Mouse (Mus musculus): Measurements from ENCODE around the gene Treh.
"Not testable (repeated sequence)": the region's sequence is repeated elsewhere in the genome, so short reads cannot be mapped to it uniquely, and the experiment has no call there.

Gene Treh

DNA sequence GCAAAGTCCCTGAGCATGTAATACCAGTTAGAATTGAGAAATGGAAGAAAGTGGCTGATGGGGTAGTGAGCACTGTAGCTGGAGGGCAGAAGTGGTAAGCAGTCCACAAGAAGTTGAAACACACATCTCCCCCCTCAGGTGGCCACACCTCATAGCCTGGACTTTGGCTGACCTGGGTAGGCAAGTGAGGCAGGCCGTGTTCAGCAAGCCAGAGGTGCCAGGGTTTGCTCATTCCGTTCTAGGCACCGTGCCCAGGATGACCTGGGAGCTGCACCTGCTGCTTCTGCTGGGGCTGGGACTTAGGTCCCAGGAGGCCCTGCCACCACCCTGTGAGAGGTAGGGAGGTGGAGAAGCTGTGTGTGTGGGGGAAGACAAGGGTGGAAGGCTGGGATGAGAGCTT, at the start of gene Treh:
Gene Treh (plus strand): TSS at position 229 of the 400 bp plus-strand sequence.
- DNase-seq = no peak

DNA sequence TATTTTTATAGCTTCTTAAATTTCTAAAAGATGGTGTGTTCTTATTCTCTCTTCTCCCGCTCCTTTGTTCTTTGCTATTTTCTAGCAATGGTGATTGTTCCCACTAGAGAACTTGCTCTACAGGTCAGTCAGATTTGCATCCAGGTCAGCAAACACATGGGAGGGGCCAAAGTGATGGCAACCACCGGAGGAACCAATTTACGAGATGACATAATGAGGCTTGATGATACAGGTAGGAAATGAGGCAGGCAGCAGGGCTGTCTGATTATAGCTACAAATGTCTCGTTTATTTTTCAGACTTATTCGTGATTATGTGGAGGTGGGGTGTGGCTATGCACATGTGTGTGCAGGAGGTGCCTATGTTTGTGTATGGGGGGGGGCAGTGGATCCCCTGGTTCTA, 48.6 kb upstream of the Treh start:
- no peak for DNase-seq

DNA sequence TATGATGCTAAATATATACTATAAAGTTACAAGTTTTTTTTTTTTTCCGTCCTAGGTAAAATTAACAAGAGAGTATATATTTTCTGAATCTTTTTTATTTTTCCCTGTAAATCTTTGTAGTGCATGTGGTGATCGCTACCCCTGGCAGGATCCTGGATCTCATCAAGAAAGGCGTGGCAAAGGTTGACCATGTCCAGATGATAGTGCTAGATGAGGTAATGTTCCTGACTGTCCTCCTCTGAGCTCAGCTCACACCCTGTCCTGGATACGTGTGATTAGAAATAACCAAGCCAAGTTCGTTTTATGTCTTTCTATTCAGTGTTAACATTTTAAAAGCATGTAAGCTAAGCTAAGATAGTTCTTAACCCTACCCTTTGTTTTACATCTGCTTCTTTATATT, 46.8 kb upstream of the Treh start:
- DNase-seq = no peak

DNA sequence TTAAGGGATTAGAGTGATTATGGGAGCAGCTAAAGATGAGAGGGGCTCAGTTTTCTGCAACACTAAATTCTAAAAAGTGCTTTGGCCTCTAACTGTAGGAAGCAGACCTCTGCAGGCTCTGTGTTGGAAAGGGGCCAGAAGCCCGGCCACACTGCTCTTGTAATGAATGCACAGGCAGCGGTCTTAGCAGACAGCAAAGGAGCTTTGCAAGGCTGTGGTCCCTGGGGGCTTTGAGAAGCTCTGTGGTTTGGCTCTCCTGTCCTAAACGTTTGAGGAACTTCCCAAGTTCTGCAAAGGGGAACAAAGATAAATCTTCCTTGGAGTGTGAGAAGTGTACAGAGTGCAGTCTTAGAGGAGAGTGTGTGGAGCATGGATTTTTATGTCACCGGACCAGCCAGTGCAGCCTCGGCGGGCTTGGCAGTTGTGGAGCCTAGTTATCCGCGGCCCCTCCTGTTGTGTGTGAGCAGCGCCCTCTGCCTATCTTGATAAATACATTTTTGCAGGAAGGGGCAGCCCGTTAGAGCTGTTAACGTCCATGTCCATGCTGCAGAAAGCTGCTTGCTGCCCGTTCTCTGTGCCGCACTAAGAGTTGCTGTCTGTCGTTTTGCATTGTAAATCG, 35.4 kb upstream of the Treh start:
- DNase-seq = peak; percentile 77 to 84

DNA sequence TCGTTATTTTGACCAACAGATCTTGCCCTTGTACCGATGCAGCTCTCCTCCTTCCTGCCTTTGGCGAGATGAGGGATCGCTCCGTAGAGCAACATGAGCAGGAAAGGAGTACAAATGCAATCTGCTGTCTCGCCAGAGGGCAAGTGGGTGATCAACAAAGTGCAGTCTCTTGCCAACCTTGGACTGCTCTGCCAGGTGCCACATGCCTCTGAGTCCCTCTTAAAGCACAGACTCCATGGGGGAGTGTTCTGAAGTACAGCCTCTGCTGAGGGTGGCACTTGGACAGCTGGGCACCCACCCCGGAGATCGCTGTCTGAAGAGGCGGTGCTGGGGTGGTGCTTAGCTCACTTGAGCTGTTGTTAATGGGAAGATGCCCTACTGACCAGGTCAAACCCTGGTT, 34.3 kb upstream of the Treh start:
- DNase-seq = peak in 1 of 2 experiments; percentile 24

DNA sequence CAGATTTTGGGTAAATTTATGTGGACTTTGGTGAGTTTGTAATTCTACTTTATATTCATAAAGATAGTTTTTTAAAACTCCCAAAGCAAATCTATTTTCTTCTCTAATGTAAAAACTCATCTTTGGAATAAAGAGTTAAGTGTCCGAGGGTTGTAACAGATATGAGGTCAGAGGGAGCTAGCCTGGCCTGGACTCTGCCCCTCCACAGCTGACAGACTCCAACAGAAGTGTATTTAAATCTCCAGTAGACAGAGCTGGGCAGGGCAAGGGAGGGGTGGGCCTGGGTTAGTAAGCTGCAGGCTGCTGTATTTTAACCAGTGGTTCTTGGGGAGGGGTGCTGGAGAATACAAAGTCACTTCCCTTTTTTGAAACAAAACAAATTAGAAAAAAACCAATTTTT, 33.0 kb upstream of the Treh start:
- DNase-seq = not testable (repeated sequence)

DNA sequence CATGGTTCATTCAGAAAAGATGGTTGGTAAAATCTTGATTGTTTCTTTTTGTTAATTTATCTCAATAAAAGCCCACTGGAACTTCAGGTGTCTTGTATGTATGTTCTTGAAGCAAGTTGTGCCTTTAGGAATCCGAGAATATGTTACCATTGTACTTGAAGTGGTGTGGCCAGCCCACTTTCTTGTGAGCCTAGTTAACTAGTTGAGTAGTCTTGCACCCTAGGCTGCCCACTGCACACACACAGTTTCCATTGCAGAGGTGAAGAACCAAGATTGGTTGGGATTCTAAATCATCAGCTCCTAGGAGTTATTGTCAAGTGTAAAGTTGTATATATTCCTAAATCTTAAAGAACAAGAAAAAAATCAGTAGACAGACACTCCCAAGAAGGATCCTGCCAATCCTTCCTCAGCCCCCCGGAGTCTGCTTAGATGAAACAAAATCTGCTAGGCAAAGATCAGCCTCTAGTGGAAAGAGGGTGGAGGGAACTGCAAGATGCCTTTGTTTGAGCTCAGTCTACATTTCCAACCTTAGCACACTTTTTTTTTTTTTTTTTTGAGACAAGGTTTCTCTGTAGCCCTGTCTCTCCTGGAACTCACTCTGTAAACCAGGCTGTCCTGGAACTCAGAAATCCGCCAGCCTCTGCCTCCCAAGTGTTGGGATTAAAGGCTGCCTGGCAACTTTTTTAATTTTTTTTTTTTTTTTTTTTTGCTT, 32.2 kb upstream of the Treh start:
- no peak for DNase-seq

DNA sequence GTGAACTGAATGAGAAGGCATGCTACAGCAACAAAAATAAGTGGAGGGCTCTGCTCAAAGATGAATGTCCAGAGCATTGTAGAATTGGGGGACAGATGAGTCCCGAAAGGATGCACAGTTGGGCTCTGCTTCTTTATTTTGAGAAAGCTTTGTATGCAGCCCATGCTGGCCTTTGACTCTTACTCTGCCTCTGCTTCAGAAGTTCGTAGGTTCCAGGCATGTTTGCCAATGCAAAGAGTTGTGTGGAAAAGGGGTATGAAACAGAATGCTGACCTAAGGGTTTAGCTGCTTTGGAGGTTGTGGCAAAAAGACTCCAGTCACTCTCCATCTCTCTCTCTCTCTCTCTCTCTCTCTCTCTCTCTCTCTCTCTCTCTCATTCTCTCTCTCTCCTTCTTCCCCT, 31.4 kb upstream of the Treh start:
- DNase-seq = no peak

DNA sequence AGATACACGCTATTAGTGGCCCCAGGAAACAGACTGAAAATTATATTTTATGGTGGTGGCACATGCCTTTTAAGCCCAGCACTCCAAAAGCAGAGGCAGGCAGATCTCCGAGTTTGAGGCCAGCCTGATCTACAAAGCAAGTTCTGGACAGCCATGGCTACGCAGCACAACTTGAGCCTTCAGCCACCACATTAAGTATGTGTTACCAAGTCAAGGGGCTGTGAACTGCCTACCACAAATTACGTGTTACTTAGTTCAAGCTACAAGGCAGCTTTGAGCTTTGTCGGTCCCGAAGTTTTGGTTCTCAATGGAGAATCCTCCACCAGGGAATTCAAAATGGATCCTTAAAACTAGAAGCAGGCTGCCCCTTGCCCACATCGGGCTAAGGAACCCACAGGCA, 29.9 kb upstream of the Treh start:
- DNase-seq = no peak

DNA sequence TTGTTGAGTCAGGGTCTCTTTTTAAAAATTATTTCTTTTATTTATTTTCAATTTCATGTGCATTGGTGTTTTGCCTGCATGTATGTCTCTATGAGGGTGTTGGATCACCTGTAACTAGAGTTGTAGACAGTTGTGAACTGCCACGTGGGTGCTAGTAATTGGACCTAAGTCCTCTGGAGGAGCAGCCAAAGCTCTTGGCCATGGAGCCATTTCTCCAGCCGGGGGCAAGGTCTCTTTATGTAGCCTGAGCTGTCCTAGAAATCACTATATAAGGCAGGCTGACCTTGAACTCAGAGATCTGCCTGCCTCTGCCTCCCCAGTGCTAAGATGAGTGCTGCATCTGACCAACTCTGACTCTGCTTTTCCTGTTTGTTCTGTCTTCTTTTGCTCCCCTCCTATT, 28.8 kb upstream of the Treh start:
- DNase-seq = no peak

DNA sequence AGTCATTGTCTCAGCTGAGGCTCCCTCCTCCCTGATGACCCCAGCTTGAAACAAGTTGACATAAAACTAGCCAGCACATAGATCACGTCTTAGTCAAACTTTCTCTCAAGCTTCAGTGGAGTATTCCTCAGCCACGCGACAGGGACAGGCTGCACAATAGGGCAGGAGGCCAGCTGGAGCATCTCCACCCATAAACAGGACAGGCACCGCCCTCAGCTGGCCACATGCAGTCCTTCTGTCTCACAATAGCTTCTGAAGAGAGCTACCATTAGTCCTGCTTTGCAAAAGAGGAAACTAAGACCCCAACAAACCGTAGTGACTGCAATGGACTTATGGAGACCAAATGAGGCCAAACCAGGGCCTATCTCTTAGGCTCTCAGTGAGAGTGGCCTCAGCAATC, 27.6 kb upstream of the Treh start:
- peak; percentile 73 to 81 for DNase-seq

DNA sequence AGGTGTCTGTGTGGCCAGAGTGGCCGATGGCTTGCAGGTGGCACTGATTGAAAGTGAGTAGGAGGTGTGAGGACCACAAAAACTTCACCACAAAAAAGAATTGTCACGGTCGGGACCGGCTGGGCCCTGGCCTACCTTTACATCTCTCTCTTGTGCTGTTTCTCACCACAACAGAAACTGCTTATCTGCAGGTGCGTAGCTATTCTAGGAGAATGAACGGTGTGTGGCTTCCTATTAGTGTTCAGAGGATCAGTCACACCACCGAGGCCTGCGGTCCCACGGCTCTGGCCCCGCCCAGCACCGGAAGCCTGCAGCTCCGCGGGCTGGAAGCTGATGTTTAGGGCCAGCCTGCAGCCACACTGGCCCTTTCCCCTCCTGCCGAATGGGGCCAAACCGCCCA, 27.1 kb upstream of the Treh start:
- peak in 1 of 2 experiments; percentile 33 for DNase-seq

DNA sequence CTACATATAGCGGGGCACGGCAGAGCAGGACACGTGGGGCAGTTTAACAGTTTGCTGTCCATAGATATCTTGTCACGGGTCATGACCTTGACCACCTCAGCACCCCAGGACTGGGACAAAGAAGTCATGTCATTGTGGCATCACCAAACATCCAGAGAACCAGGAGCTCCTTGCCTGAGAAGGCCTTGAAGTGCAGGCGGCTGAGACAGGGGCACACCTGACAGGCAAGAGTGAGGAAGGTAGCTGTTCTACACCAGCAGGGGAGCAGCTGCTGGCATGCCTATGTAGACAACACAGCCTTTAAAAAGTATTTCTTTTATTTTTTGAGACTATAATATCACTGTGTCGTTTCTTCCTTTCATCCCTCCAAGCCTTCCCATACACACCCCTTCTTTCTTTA, 26.7 kb upstream of the Treh start:
- no peak for DNase-seq

DNA sequence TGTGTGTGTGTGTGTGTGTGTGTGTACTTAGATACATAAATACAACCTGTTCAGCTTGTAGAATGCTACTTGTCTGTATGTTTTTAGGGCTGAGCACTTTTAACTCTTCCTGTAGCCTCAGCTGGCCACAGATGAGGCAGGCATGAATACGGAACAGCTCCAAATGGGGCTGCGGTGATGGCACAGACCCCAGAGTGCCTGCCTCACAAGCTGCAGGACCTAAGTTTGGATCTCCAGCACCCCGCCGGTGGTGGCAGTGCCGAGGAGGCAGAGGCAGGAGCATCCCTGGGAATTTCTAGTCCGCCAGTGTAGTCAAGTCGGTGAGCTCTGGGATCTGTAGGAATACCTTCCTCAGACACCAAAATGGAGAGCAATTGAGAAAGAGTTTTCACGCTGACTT, 26.0 kb upstream of the Treh start:
- DNase-seq = no peak

DNA sequence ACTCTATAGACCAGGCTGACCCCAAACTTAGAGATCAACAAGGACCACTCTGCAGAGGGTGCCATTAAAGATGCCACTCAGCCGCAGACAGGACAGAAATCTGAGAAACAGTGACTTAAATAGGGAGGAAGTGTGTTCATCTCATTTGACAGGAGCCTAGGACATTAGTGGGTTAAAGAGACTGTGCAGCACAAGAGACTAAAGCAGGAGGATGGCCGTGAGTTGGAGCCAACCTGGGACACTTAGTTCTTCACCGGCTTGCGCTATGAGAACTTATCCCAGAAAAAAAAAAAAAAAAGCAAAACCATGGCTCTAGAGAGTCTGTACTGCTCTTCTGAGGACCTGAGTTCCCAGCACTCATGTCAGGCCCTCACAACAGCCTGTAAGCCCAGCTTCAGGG, 25.4 kb upstream of the Treh start:
- no peak for DNase-seq

DNA sequence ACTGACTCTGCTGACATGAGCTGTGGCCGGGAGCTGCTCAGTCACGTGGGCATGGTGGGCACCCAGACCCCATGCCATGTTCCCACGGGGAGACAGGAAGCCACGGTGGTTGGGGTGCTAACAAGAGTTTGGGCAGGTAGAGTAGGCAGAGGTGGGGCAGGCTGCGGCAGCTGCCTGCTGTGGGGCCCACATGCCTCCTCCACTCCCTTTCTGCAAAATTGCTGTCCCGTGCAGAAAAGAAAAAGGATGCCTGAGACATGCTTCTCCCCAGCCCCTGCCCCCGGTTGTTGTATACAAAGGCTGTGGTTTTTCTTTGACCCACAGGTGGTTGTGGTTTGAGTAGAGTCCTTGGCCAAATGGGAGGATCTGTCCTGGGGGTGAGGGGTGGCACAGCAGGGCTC, 24.2 kb upstream of the Treh start:
- DNase-seq = no peak

DNA sequence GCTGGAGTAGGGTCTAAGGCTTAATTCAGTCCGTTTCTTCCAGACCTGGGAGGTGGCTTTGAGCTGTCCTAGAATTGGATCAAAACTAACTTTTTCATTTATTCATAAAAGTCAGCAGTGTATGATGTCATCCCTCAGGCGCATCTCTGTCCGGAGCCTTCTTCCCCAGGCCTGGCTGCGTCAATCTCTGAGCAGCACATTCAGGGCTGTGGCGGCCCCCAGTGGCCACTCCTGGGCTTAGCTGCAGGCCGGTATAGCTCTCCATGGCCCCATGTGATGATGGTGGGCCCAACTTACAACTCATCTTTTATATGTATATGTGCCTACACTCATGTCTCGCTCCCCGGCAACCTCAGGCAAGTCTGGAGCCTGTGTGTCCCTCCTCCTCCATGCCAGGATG, 21.0 kb upstream of the Treh start:
- peak; percentile 85 to 89 for DNase-seq

DNA sequence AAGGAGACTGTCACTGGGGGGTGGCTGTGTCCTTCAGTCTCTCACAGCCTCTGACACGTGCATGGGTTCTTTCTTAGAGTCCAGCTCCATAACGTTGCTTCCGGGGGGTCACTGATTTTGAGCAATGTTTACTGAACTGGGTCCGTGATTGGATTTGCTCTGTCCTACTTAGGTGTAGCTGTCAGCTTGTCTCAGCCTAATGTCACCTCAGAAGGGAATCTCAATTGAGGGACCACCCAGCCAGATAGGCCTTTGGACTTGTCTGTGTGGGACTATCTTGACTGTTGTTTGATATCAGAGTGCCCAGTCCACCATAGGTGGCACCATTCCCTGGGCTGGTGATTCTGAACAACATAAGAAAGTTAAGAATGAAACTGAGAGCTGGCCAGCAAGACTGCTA, 19.1 kb upstream of the Treh start:
- no peak for DNase-seq

DNA sequence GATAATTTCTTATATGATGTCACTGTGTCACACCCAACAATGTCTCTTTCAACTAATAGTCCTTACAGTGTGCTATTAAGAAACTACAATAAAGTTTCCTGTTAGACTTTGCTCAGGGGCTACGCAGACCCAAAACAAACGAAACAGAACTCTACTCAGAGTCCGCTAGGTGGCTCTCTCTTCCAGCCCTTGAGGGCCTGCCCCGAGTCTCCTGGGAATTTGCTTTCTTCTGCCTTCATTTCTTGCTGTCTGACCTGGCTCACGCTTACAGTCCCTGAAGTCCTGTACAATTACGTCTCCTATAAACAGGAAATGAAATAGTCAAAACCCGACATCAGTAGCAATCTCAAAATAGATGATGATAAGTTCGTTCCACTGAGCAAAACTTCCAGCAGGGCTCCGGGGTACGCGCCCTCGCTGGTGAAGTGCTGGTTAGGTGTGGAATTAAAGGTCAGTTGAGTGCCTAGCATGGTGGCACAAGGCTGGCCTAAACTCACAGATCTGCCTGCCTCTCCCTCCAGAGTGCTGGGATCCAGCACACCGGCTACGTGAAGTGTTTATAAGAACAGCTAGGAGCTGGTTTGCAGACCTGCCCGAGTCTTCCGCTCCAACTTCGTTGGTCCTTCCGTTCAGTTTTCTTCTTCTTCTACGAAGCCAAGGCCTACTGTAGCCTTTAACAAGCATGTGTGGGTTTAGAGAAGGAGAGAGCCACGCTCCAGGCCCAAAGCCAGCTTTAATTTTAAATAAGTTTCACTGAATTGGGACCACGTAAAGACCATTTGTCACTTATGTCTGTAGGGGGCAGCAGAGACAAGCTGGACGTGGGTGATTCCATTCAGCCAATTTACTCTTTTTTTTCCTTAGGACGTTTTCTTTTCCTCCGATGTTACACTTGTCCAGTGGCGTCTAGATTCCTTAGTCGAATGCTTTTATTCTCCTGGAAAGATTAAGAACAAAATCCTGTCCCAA, 17.7 kb upstream of the Treh start:
- DNase-seq = peak; percentile 71 to 82

DNA sequence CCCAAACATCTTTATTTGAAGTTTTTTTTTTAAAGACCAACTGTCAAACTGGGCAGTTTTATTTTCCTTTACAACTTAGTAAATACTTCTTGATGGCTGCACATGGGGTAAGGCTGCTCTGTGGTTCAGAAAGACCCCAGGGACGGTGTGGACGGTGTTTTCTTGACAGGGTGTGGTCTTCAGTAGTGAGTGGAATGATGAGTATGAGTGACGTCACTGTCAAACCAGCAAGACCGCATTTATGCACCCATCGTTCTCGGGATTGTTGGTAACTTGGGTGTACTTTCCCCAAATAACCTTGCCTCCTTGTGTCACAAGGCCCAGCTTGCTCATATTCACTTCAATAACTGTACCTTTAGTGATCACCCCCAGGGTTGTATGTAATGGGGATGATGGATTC, 9.3 kb upstream of the Treh start:
- no peak for DNase-seq

DNA sequence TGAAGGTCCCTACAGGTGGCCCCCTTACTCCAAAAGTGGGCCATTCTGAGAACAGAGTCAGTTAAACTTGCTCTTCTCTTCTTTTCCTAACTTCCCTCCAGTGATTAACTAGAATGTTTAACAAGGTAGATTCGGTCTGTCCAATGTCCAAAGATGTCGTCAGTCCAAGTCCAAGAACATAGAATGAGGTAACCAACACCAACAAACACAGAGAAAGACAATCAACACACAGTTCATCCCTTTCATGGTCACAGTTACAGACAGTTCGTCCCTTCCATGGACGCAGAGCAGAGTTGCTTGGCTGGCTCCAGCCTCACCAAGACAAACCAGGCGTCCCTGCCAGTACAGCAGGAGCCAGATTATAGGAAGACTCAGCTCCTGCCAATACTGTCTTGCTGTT, 1.6 kb upstream of the Treh start:
- DNase-seq = no peak

DNA sequence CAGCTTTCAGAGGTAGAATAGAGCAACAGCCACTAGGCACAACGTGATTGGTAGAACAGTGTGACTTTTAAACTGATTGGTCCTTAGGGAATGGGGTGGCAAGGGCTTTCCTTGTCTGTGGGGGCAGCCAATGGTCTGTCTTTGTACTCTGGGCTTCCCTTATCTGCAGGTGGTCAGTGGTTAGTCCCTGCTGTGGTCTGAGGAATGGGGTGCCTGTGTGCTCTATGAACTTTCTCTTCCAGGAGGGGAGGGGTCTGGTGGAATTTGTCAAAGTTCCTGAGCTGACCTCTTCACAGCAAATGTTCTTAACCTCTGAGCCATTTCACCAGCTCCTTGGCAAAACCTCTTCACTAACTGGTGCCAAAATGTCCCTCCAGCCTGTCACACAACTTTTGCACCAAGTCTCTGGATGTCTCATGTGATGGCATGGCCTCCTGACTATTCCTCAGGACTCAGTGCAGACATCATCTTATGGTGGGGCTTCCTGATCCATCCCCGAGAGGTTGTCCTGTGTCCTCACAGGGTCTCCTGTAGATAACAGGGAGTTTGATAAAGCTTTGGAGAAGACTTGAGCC, 655 bp upstream of the Treh start:
- no peak for DNase-seq

DNA sequence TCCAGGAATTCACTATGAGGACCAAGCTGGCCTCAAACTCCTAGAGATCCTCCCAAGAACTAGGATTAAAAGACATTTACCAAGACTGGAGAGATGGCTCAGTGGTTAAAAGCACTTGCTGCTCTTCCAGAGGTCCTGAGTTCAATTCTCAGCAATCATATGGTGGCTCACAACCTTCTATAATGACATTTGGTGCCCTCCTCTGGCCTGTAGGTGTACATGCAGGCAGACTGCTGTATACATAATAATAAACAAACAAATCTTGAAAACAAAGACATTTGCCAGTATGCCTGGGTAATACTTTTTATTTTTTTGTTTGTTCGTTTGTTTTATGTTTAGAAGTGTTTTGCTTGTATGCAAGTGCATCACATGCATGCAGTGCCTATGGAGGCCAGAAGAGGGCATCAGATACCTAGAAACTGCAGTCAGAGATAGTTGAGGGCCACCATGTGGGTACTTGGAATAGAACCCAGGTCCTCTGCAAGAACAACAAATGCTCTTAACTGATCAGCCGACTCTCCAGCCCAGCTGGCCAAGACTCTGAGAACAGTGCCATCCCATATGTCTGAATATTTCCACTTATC, 5.3 kb downstream of the Treh start:
- no peak for DNase-seq
